Mouse (Mus musculus): ENCODE measurements at regions not wholly inside any gene's neighbourhood (a gene's known extent, or its start where the extent isn't known, plus 50 kb on each side); places are given as distances from the start of the nearest gene placed in this dataset.
A peak's percentile ranks its signal among the peaks of the same experiment; 100 is the strongest.

GRCm38 (mm10) chr7:65772845-65773244 lies 81.9 kb downstream of the Tm2d3 start:
- intact Hi-C loops (cut with DNase I): loop anchor here (5.0 kb wide), 1 partner anchor 284 kb away; the partner anchor contains the start of gene Snrpa1
- peak in 1 of 2 experiments; percentile 16 for DNase-seq

GRCm38 (mm10) chr7:65773948-65774347 lies 83.0 kb downstream of the Tm2d3 start:
- no peak for DNase-seq
- intact Hi-C loops (cut with DNase I): loop anchor here (5.0 kb wide), 1 partner anchor 283 kb away; the partner anchor contains the start of gene Snrpa1

- intact Hi-C loops (cut with DNase I): loop anchor here (5.0 kb wide), 1 partner anchor 283 kb away; the partner anchor contains the start of gene Snrpa1
- no peak for DNase-seq
Measured at GRCm38 (mm10) chr7:65774388-65775015, 83.5 kb downstream of the Tm2d3 start.

- no peak for DNase-seq
- intact Hi-C loops (cut with DNase I): no loop called here
Measured at GRCm38 (mm10) chr7:65775016-65775415, 84.0 kb downstream of the Tm2d3 start.

- intact Hi-C loops (cut with DNase I): no loop called here
- no peak for DNase-seq
Measured at GRCm38 (mm10) chr7:65779716-65780372, 81.7 kb upstream of the Pcsk6 start.

GRCm38 (mm10) chr7:65780578-65781370 lies 80.8 kb upstream of the Pcsk6 start:
- no peak for DNase-seq
- intact Hi-C loops (cut with DNase I): no loop called here

- intact Hi-C loops (cut with DNase I): no loop called here
- DNase-seq: peak in 1 of 2 experiments; percentile 33
Measured at GRCm38 (mm10) chr7:65782024-65782423, 79.5 kb upstream of the Pcsk6 start.

- intact Hi-C loops (cut with DNase I): no loop called here
Measured at GRCm38 (mm10) chr7:65783773-65784172, 77.8 kb upstream of the Pcsk6 start.

GRCm38 (mm10) chr7:65786916-65787315 lies 74.6 kb upstream of the Pcsk6 start:
- intact Hi-C loops (cut with DNase I): no loop called here
- no peak for DNase-seq

More at GRCm38 (mm10) chr7:65783773-65784172, 77.8 kb upstream of the Pcsk6 start:
- no peak for DNase-seq

GRCm38 (mm10) chr7:65787849-65788248 lies 73.7 kb upstream of the Pcsk6 start:
- intact Hi-C loops (cut with DNase I): no loop called here
- no peak for DNase-seq

GRCm38 (mm10) chr7:65790264-65790663 lies 71.3 kb upstream of the Pcsk6 start:
- intact Hi-C loops (cut with DNase I): no loop called here

GRCm38 (mm10) chr7:65792187-65792823 lies 69.2 kb upstream of the Pcsk6 start:
- no peak for DNase-seq
- intact Hi-C loops (cut with DNase I): no loop called here

More at GRCm38 (mm10) chr7:65790264-65790663, 71.3 kb upstream of the Pcsk6 start:
- DNase-seq: no peak

- intact Hi-C loops (cut with DNase I): no loop called here
- DNase-seq: no peak
Measured at GRCm38 (mm10) chr7:65802306-65802705, 59.2 kb upstream of the Pcsk6 start.

GRCm38 (mm10) chr7:65802806-65803205 lies 58.7 kb upstream of the Pcsk6 start:
- intact Hi-C loops (cut with DNase I): no loop called here
- no peak for DNase-seq

GRCm38 (mm10) chr7:65803422-65804303 lies 57.9 kb upstream of the Pcsk6 start:
- intact Hi-C loops (cut with DNase I): no loop called here
- peak; percentile 63 to 65 for DNase-seq

Data from heart, postnatal 14 days (tissue).